Comparison of ENCODE assay signal across 29 mouse cellular contexts in genomic region chr14:72527126-72527525, GRCm38 (mm10). TPM values are rescaled to one million over a fixed set of nuclear protein-coding genes. Genes with fewer than 3 reads are reported as not detected.
"Had no signal": no experiment of that assay in that cellular context is flagged by ENCODE, and none has a peak within 500 bp of the region (broad histone marks: within the 10 kb centered on the region; RNA-seq: fewer than 3 reads in every experiment).

No protein-coding gene starts in this region.

- H3K9ac ChIP-seq: forebrain, postnatal 0 days; heart, embryonic 13.5 days; heart, embryonic 15.5 days; hindbrain, embryonic 13.5 days; hindbrain, embryonic 15.5 days; limb, embryonic 12.5 days; liver, embryonic 13.5 days; liver, embryonic 15.5 days had no signal

- H3K36me3 ChIP-seq: heart, embryonic 13.5 days; heart, embryonic 15.5 days; hindbrain, embryonic 13.5 days; hindbrain, embryonic 15.5 days; limb, embryonic 12.5 days; liver, embryonic 13.5 days; liver, embryonic 15.5 days had no signal

- H3K4me3 ChIP-seq: heart, adult 2 months; heart, embryonic 13.5 days; heart, embryonic 15.5 days; hindbrain, embryonic 13.5 days; hindbrain, embryonic 15.5 days; limb, embryonic 12.5 days; liver, embryonic 13.5 days; liver, embryonic 15.5 days had no signal

- H3K9me3 ChIP-seq: heart, embryonic 13.5 days; heart, embryonic 15.5 days; hindbrain, embryonic 13.5 days; hindbrain, embryonic 15.5 days; limb, embryonic 12.5 days; liver, embryonic 13.5 days; liver, embryonic 15.5 days had no signal

- H3K4me2 ChIP-seq: heart, embryonic 11.5 days; heart, embryonic 13.5 days; heart, embryonic 15.5 days; hindbrain, embryonic 13.5 days; hindbrain, embryonic 15.5 days; limb, embryonic 12.5 days; liver, embryonic 11.5 days; liver, embryonic 13.5 days; liver, embryonic 15.5 days had no signal

- ATAC-seq: forebrain, postnatal 0 days; hindbrain, postnatal 0 days; intestine, embryonic 16.5 days had no signal

- DNase-seq: forebrain, postnatal 0 days; gastrocnemius, postnatal 14 days; gastrocnemius, postnatal 36 days; heart, adult 11 months; heart, adult 2 months; heart, postnatal 14 days; heart, postnatal 36 days; kidney, postnatal 14 days; layer of hippocampus, adult 9-11 months; layer of hippocampus, postnatal 36 days; left cerebral cortex, postnatal 4 days; liver; liver, embryonic 13.5 days had no signal

- H3K27ac ChIP-seq: heart, adult 2 months; heart, embryonic 13.5 days; heart, embryonic 15.5 days; hindbrain, embryonic 13.5 days; hindbrain, embryonic 15.5 days; hindbrain, postnatal 0 days; limb, embryonic 12.5 days; liver, embryonic 13.5 days; liver, embryonic 15.5 days had no signal

RNA-seq across cellular contexts. Expression of gene Gm9195, which starts 35.5 kb away (rescaled TPM):
- polyA plus RNA-seq: forebrain, postnatal 0 days; gonadal fat pad, adult 2 months; heart, adult 2 months; heart, embryonic 11.5 days; heart, embryonic 13.5 days; heart, embryonic 15.5 days; heart, postnatal 0 days; hindbrain, embryonic 11.5 days; hindbrain, embryonic 13.5 days; hindbrain, embryonic 15.5 days; hindbrain, postnatal 0 days; intestine, embryonic 14.5 days; intestine, embryonic 16.5 days; kidney, embryonic 16.5 days; limb, embryonic 12.5 days; limb, embryonic 14.5 days; liver, embryonic 11.5 days; liver, embryonic 13.5 days; liver, embryonic 15.5 days had no signal
